Mouse (Mus musculus): ENCODE measurements around the gene Tmem72.

DNA sequence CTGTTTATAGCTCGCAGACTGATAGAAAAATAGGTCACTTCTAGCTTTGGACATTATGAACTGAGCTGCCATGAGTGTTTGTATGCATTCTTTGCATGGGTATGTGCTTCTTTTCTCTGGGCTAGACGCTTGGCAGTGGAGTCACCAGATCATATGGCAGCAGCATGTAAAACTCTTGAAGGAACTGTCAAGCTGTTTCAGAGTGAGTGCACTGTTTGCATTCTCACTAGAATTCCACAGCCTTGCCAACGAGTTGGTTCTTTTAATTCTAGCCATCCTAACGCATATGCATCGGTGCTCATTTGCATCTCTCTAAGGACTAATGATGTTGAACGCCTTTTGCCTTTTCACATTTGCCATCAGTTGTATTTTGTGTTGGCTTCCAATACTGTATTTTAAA is 12.4 kb downstream of the Tmem72 start:
- no peak for TF ChIP-seq CTCF (IDR thresholded peaks at IDR 0.05; ENCODE audit: borderline replicate concordance, control insufficient read depth, extremely low read depth, insufficient read depth, low read length, poor library complexity)
- TF ChIP-seq POLR2A (IDR thresholded peaks at IDR 0.05; ENCODE audit: control insufficient read depth, extremely low read depth, insufficient read depth, low read length, poor library complexity), result no peak
